Mouse (Mus musculus) bone marrow, adult 2 months (tissue): ENCODE measurements around the gene Tamm41.

Experiments
- CTCF ChIP-seq: fragments of 200-500 bp; IDR thresholded peaks from 2 replicates; pipeline ENCODE4 v1.5.1; 2011; ENCODE audit warnings: low read length, control low read depth; ENCODE audit not compliant: control insufficient read depth, insufficient read depth
- POLR2A ChIP-seq: fragments of 200-500 bp; IDR thresholded peaks from 2 replicates; pipeline ENCODE4 v1.6.1; 2011; ENCODE audit warnings: low read depth, mild to moderate bottlenecking, control low read depth, low read length, borderline replicate concordance; ENCODE audit not compliant: control insufficient read depth

- TF ChIP-seq CTCF (no peak), POLR2A (no peak)
These were observed 8.4 kb downstream of the Tamm41 start for GRCm38 (mm10) chr6:115029248-115029647.
